Mouse (Mus musculus) right cerebral cortex, postnatal 25 days (tissue): Measurements from ENCODE around the gene Gpx5.

Experiments used
- DNase-seq: peaks from one replicate; pipeline ENCODE4 v3.0.0; 2022

Gene Gpx5

GRCm38 (mm10) chr13:21292631-21293030 lies at the start of gene Gpx5:
Gene Gpx5 (minus strand): TSS chr13:21292731.
- no peak for DNase-seq

- DNase-seq: no peak
These were observed 34.9 kb upstream of the Gpx5 start for GRCm38 (mm10) chr13:21327424-21327823.

GRCm38 (mm10) chr13:21326657-21327211 lies 34.2 kb upstream of the Gpx5 start:
- DNase-seq: peak; percentile 76

- no peak for DNase-seq
These were observed 33.7 kb upstream of the Gpx5 start for GRCm38 (mm10) chr13:21326191-21326590.

GRCm38 (mm10) chr13:21323405-21323804 lies 30.9 kb upstream of the Gpx5 start:
- no peak for DNase-seq

- peak; percentile 50 for DNase-seq
These were observed 30.2 kb upstream of the Gpx5 start for GRCm38 (mm10) chr13:21322509-21323375.

- peak; percentile 25 for DNase-seq
These were observed 29.5 kb upstream of the Gpx5 start for GRCm38 (mm10) chr13:21321890-21322494.

GRCm38 (mm10) chr13:21320262-21320661 lies 27.7 kb upstream of the Gpx5 start:
- DNase-seq: no peak

- DNase-seq: no peak
These were observed 21.4 kb upstream of the Gpx5 start for GRCm38 (mm10) chr13:21313903-21314302.

GRCm38 (mm10) chr13:21312854-21313253 lies 20.3 kb upstream of the Gpx5 start:
- no peak for DNase-seq

GRCm38 (mm10) chr13:21311926-21312325 lies 19.4 kb upstream of the Gpx5 start, which contains the start of gene Gpx6:
Gene Gpx6 (plus strand): TSS chr13:21312125.
- no peak for DNase-seq

GRCm38 (mm10) chr13:21309788-21310187 lies 17.3 kb upstream of the Gpx5 start:
- DNase-seq: no peak

GRCm38 (mm10) chr13:21304483-21305066 lies 12.0 kb upstream of the Gpx5 start:
- DNase-seq: no peak

GRCm38 (mm10) chr13:21298557-21298956 lies 6.0 kb upstream of the Gpx5 start:
- DNase-seq: no peak

GRCm38 (mm10) chr13:21279559-21279958 lies 13.0 kb downstream of the Gpx5 start:
- peak; percentile 79 for DNase-seq

- peak; percentile 14 for DNase-seq
These were observed 13.5 kb downstream of the Gpx5 start for GRCm38 (mm10) chr13:21279076-21279475.

GRCm38 (mm10) chr13:21276551-21276950 lies 16.0 kb downstream of the Gpx5 start:
- no peak for DNase-seq

GRCm38 (mm10) chr13:21275815-21276550 lies 16.5 kb downstream of the Gpx5 start:
- peak; percentile 75 for DNase-seq

- DNase-seq: peak; percentile 43
These were observed 17.3 kb downstream of the Gpx5 start for GRCm38 (mm10) chr13:21275021-21275814.

- DNase-seq: no peak
These were observed 24.3 kb downstream of the Gpx5 start for GRCm38 (mm10) chr13:21268262-21268661.

GRCm38 (mm10) chr13:21267541-21267940 lies 25.0 kb downstream of the Gpx5 start:
- DNase-seq: no peak

GRCm38 (mm10) chr13:21265736-21266135 lies 26.8 kb downstream of the Gpx5 start:
- DNase-seq: no peak
